ENCODE assay signal across 11 mouse cellular contexts in the genomic region with DNA sequence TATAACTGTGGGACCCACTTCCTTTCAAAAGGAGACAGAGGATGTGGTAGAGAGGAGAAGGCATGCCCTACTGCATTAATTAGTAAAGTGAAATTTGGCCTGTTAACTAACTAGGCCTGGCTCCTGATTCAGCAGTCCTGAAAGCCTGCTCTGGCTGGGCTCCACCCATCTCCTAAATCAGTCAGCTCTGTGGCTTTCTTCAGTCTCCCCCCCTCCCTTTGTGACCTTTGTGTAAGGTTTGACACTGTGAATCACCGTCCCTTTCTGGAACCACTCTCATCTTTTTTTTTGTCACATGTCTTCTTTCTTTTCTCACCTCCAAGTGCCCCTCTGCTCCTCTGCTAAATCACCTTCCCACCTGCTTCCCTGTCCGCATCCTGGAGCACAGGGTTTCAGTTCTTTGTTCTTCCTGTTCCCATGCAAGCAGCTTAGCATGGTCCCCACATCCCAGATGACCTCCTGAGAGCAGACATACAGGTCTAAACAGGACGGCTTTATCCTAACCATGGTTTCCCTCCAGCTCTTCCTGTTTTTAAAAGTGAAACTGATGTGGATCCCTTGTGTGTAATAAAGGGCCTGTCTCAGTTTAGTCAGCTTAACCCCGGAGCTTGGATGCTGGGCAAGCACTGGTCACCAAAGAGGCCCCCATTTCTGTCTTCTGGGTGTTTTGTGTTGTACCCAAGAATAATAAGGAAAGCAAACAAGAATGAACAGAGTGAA. TPM values are rescaled to one million over a fixed set of nuclear protein-coding genes. Genes with fewer than 3 reads are reported as not detected.
DNase-seq lines count a peak whose midpoint lies in the region; ATAC-seq lines count a peak whose summit lies in the region.
"Had no signal": no experiment of that assay in that cellular context is flagged by ENCODE, and none has a peak within 500 bp of the region (broad histone marks: within the 10 kb centered on the region; RNA-seq: fewer than 3 reads in every experiment).

No protein-coding gene starts in this region.

- no peaks in the 10 kb centered on the region for H3K27me3 ChIP-seq in midbrain, embryonic 10.5 days (ENCODE audit: low read depth, poor library complexity, severe bottlenecking)
- no peaks in the 10 kb centered on the region for H3K27me3 ChIP-seq in midbrain, embryonic 16.5 days (ENCODE audit: control insufficient read depth, insufficient read depth, low read depth, low read length)
- H3K27me3 ChIP-seq in forebrain, embryonic 13.5 days: no peaks in the 10 kb centered on the region
- H3K27me3 ChIP-seq: neural tube, embryonic 12.5 days had no signal

- no peaks in the 10 kb centered on the region for H3K4me1 ChIP-seq in midbrain, embryonic 10.5 days
- H3K4me1 ChIP-seq in midbrain, embryonic 16.5 days (ENCODE audit: control insufficient read depth, insufficient read depth, low read length): no peaks in the 10 kb centered on the region
- H3K4me1 ChIP-seq in forebrain, embryonic 13.5 days: no peaks in the 10 kb centered on the region

- no peaks in the 10 kb centered on the region for H3K36me3 ChIP-seq in midbrain, embryonic 10.5 days
- H3K36me3 ChIP-seq in midbrain, embryonic 16.5 days (ENCODE audit: control insufficient read depth, insufficient read depth, low read length): 0 out of 2 replicates have a peak, but pooled peaks cover 4% of the 10 kb centered on the region
- no peaks in the 10 kb centered on the region for H3K36me3 ChIP-seq in forebrain, embryonic 13.5 days (ENCODE audit: poor library complexity, severe bottlenecking)
- H3K36me3 ChIP-seq: neural tube, embryonic 12.5 days had no signal

- H3K4me3 ChIP-seq in midbrain, embryonic 10.5 days: no peak overlapping the region
- H3K4me3 ChIP-seq in midbrain, embryonic 16.5 days (ENCODE audit: low read depth, low read length): no peak overlapping the region
- no peak overlapping the region for H3K4me3 ChIP-seq in forebrain, embryonic 13.5 days
- H3K4me3 ChIP-seq: neural tube, embryonic 12.5 days had no signal

- 69% methylated on average over 4 of the region's 4 CpGs for WGBS in midbrain, embryonic 10.5 days
- WGBS in midbrain, embryonic 16.5 days: 65% methylated on average over 4 of the region's 4 CpGs
- WGBS in forebrain, embryonic 13.5 days: 51% methylated on average over 4 of the region's 4 CpGs

- DNase-seq in midbrain, embryonic 10.5 days (ENCODE audit: low spot score): no peak
- peak; percentile 24 for DNase-seq in R1 (ENCODE audit: low read depth, low spot score)
- DNase-seq in retina, postnatal 1 day: no peak
- DNase-seq in layer of hippocampus, postnatal 25 days (ENCODE audit: extremely low spot score in 1 of 2, low spot score in 1 of 2): no peak
- DNase-seq: cerebellum, adult 11-12 months; gastrocnemius, postnatal 36 days had no signal

- 0 out of 2 replicates have a peak overlapping the region, but pooled peaks have one; percentile 38 for H3K27ac ChIP-seq in midbrain, embryonic 10.5 days (replicated peaks)
- no peak overlapping the region for H3K27ac ChIP-seq in midbrain, embryonic 16.5 days (ENCODE audit: low read length)
- H3K27ac ChIP-seq in forebrain, embryonic 13.5 days: no peak overlapping the region
- H3K27ac ChIP-seq: neural tube, embryonic 12.5 days had no signal

- no peak overlapping the region for H3K9ac ChIP-seq in midbrain, embryonic 16.5 days (ENCODE audit: low read depth, low read length)
- no peak overlapping the region for H3K9ac ChIP-seq in forebrain, embryonic 13.5 days
- H3K9ac ChIP-seq: neural tube, embryonic 12.5 days had no signal

- no peak overlapping the region for H3K4me2 ChIP-seq in midbrain, embryonic 16.5 days (ENCODE audit: low read length)
- no peak overlapping the region for H3K4me2 ChIP-seq in forebrain, embryonic 13.5 days
- H3K4me2 ChIP-seq: neural tube, embryonic 12.5 days had no signal

- no peak for ATAC-seq in midbrain, embryonic 16.5 days
- peak; percentile 93 for ATAC-seq in inflammation-experienced regulatory T-cells, adult 6 months
- 0 out of 2 replicates have a peak, but pooled peaks have one; percentile 33 for ATAC-seq in neutrophil, adult 5-6 weeks (ENCODE audit: extremely low read depth, insufficient number of reproducible peaks, low FRiP score, poor library complexity, severe bottlenecking)
- no peak for ATAC-seq in forebrain, embryonic 13.5 days

- no peaks in the 10 kb centered on the region for H3K9me3 ChIP-seq in midbrain, embryonic 10.5 days (replicated peaks)
- H3K9me3 ChIP-seq in midbrain, embryonic 16.5 days (replicated peaks; ENCODE audit: control insufficient read depth, low read length, poor library complexity, severe bottlenecking): no peaks in the 10 kb centered on the region
- H3K9me3 ChIP-seq in forebrain, embryonic 13.5 days (replicated peaks): no peaks in the 10 kb centered on the region
- H3K9me3 ChIP-seq: neural tube, embryonic 12.5 days had no signal

RNA-seq across cellular contexts. Expression of gene Cdkl3, which starts 42.6 kb away (rescaled TPM):
- 9.5 and 13.3 TPM in 2 replicates for polyA plus RNA-seq in midbrain, embryonic 10.5 days (2016; fragmentation: Nextera tagmentation; extraction: Ambion mirVana)
- 33.8 and 34.4 TPM in 2 replicates for polyA plus RNA-seq in midbrain, embryonic 16.5 days (2015; fragmentation: Nextera tagmentation; extraction: Ambion mirVana)
- polyA plus RNA-seq in inflammation-experienced regulatory T-cells, adult 6 months (2017; shearing (Covaris generic)): 1 to 10 TPM; 5.7 to 6.7 (median 6.2) TPM
- total RNA-seq in neutrophil, adult 5-6 weeks (2017): 12.8 and 21.7 TPM in 2 replicates
- polyA plus RNA-seq in forebrain, embryonic 13.5 days (2015; fragmentation: Nextera tagmentation; extraction: Ambion mirVana): 15.0 and 21.4 TPM in 2 replicates
- total RNA-seq in layer of hippocampus, postnatal 25 days (2021): 10 to 100 TPM; 14.2 to 17.3 TPM

RNA-seq across cellular contexts. Expression of gene Ube2b, which starts 46.0 kb away (rescaled TPM):
- polyA plus RNA-seq in midbrain, embryonic 10.5 days (2016; fragmentation: Nextera tagmentation; extraction: Ambion mirVana): 202 and 209 TPM in 2 replicates
- 237 and 256 TPM in 2 replicates for polyA plus RNA-seq in midbrain, embryonic 16.5 days (2015; fragmentation: Nextera tagmentation; extraction: Ambion mirVana)
- 100 to 1,000 TPM; 175 to 228 (median 189) TPM for polyA plus RNA-seq in inflammation-experienced regulatory T-cells, adult 6 months (2017; shearing (Covaris generic))
- 269 and 292 TPM in 2 replicates for total RNA-seq in neutrophil, adult 5-6 weeks (2017)
- polyA plus RNA-seq in forebrain, embryonic 13.5 days (2015; fragmentation: Nextera tagmentation; extraction: Ambion mirVana): 276 and 301 TPM in 2 replicates
- 100 to 1,000 TPM; 187 to 191 TPM for total RNA-seq in layer of hippocampus, postnatal 25 days (2021)

RNA-seq across cellular contexts. Expression of gene Ppp2ca, which starts 51.9 kb away (rescaled TPM):
- polyA plus RNA-seq in midbrain, embryonic 10.5 days (2016; fragmentation: Nextera tagmentation; extraction: Ambion mirVana): 90.0 and 93.8 TPM in 2 replicates
- polyA plus RNA-seq in midbrain, embryonic 16.5 days (2015; fragmentation: Nextera tagmentation; extraction: Ambion mirVana): 122 and 123 TPM in 2 replicates
- 10 to 100 TPM; 14.5 to 15.1 (median 14.5) TPM for polyA plus RNA-seq in inflammation-experienced regulatory T-cells, adult 6 months (2017; shearing (Covaris generic))
- 114 and 133 TPM in 2 replicates for total RNA-seq in neutrophil, adult 5-6 weeks (2017)
- polyA plus RNA-seq in forebrain, embryonic 13.5 days (2015; fragmentation: Nextera tagmentation; extraction: Ambion mirVana): 108 and 112 TPM in 2 replicates
- total RNA-seq in layer of hippocampus, postnatal 25 days (2021): 100 to 1,000 TPM; 115 to 119 TPM

Comparison
In these comparisons a context has a peak if more than half of its experiments do, and no peak if none do; other contexts are left out.
1. ATAC-seq: peak in inflammation-experienced regulatory T-cells, adult 6 months (single experiment) and neutrophil, adult 5-6 weeks (single experiment); none in midbrain, embryonic 16.5 days (single experiment) and forebrain, embryonic 13.5 days (single experiment).